In the genomic region with DNA sequence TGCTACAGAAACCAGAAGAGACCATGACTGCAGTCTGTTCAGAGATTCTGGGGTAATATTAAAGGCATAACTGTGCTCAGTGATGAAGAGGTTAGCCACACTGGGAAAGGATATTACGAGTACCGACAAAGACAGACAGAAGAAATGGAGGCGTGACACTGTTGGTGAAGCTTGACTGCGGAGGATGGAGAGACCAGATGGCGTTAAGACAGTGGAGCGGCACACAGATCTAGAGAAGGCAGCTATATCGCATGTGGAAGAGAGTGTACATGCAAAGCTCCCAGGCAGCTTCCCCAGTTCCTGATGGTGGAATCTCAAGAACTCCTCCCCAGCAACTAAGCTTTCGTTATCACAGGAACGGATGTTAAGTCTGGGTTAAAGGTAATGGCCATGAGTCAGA, we compare ENCODE assay signal across 22 mouse cellular contexts.
DNase-seq lines count a peak whose midpoint lies in the region; TF ChIP-seq lines count a peak whose summit lies in the region.
"Had no signal": no experiment of that assay in that cellular context is flagged by ENCODE, and none has a peak within 500 bp of the region (broad histone marks: within the 10 kb centered on the region; RNA-seq: fewer than 3 reads in every experiment).

No protein-coding gene starts in this region.

- TF ChIP-seq POLR2A in cortical plate, adult 2 months (IDR thresholded peaks at IDR 0.05; ENCODE audit: extremely low read depth, insufficient read depth, low read length) = 0 out of 2 replicates have a peak, but pooled peaks have one; percentile 37

- peaks cover 7% of the 10 kb centered on the region for H3K4me1 ChIP-seq in cortical plate, adult 2 months (ENCODE audit: control insufficient read depth, insufficient read depth, low read length)

- DNase-seq in frontal cortex, adult 2 months (ENCODE audit: extremely low spot score in 1 of 2, low spot score in 1 of 2) = peak; percentile 58 to 80
- no peak for DNase-seq in frontal cortex, postnatal 10 days (ENCODE audit: low spot score in 2 of 2)
- peak; percentile 80 to 84 for DNase-seq in layer of hippocampus, adult 18-20 months (ENCODE audit: low spot score in 2 of 2)
- no peak for DNase-seq in layer of hippocampus, adult 9-10 months (ENCODE audit: low spot score)
- DNase-seq in left cerebral cortex, postnatal 25 days (ENCODE audit: low spot score in 2 of 2) = peak; percentile 66 to 93
- no peak for DNase-seq in cerebellum, adult 11-12 months
- DNase-seq in cerebellum, postnatal 4 days (ENCODE audit: low spot score in 2 of 2) = no peak
- DNase-seq: adrenal gland, adult 8-10 months; cerebellum, adult 9-10 months; embryo, embryonic 11 days; gastrocnemius, adult 2 months; kidney, adult 18-20 months; kidney, postnatal 25 days; lung, embryonic 14.5 days; lung, postnatal 4 days; thymus, postnatal 14 days had no signal

- TF ChIP-seq CTCF in cortical plate, adult 2 months (IDR thresholded peaks at IDR 0.05; ENCODE audit: extremely low read depth, insufficient read depth, low read length) = no peak

- H3K4me3 ChIP-seq in cortical plate, adult 2 months (ENCODE audit: insufficient read depth, low read length) = no peak overlapping the region
- H3K4me3 ChIP-seq: embryonic facial prominence, embryonic 15.5 days; forebrain, embryonic 10.5 days; gastrocnemius, adult 2 months; hindbrain, embryonic 13.5 days; liver, embryonic 12.5 days; midbrain, embryonic 10.5 days had no signal

- intact Hi-C loops in left cerebral cortex, postnatal 25 days (cut with DNase I) = no loop called here

- no peak overlapping the region for H3K27ac ChIP-seq in cortical plate, adult 2 months (ENCODE audit: insufficient read depth, low read length)
- H3K27ac ChIP-seq: embryonic facial prominence, embryonic 15.5 days; forebrain, embryonic 10.5 days; gastrocnemius, adult 2 months; hindbrain, embryonic 13.5 days; liver, embryonic 12.5 days; midbrain, embryonic 10.5 days had no signal

Comparison
In these comparisons a context has a peak if more than half of its experiments do, and no peak if none do; other contexts are left out.
1. DNase-seq: peak in frontal cortex, adult 2 months (2 of 2), layer of hippocampus, adult 18-20 months (2 of 2) and left cerebral cortex, postnatal 25 days (2 of 2); none in frontal cortex, postnatal 10 days (0 of 2), layer of hippocampus, adult 9-10 months (single experiment), cerebellum, adult 11-12 months (single experiment) and cerebellum, postnatal 4 days (0 of 2).